10 mouse cellular contexts compared by ENCODE assay signal in the genomic region with DNA sequence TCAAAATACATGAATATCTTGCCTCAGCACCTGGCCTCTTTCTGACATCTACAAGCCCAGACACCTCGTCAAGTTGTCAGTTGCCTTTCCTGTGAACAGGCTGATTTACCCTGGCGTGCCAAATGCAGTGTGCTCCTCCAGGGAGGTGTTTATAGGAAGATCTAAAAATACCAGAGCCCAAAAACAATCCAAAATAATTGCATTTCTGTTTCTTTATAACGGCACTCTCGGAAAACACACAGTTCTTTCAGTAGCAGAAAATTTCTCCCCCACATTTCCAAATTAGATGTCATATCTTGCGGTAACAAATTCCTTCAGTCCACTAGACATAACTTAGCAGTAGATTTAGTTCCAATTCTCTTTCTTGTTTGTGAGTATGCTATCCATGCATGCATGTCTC.
DNase-seq lines count a peak whose midpoint lies in the region.
"Had no signal": no experiment of that assay in that cellular context is flagged by ENCODE, and none has a peak within 500 bp of the region (broad histone marks: within the 10 kb centered on the region; RNA-seq: fewer than 3 reads in every experiment).

No protein-coding gene starts in this region.

- DNase-seq in heart, postnatal 10 days = peak; percentile 29 to 30
- no peak for DNase-seq in heart, adult 8-10 months (ENCODE audit: low spot score)
- peak; percentile 28 for DNase-seq in right cerebral cortex, adult 18-20 months
- no peak for DNase-seq in right cerebral cortex, postnatal 14 days
- peak; percentile 51 for DNase-seq in forelimb bud, embryonic 11.5 days (ENCODE audit: low read depth, low spot score)
- peak; percentile 64 for DNase-seq in telencephalon, adult 2 months (ENCODE audit: low read depth, low spot score)
- no peak for DNase-seq in ovary, postnatal 10 days (ENCODE audit: low spot score)
- no peak for DNase-seq in cerebellum, adult 9-11 months
- DNase-seq: kidney, postnatal 10 days; lung, postnatal 14 days had no signal

- intact Hi-C loops in heart, postnatal 10 days (cut with DNase I) = loop anchor here (10.0 kb wide), 2 partner anchors 579 to 649 kb away; a partner anchor contains a TSS

Comparison
In these comparisons a context has a peak if more than half of its experiments do, and no peak if none do; other contexts are left out.
1. DNase-seq: peak in heart, postnatal 10 days (2 of 2), right cerebral cortex, adult 18-20 months (single experiment), forelimb bud, embryonic 11.5 days (single experiment) and telencephalon, adult 2 months (single experiment); none in heart, adult 8-10 months (single experiment), right cerebral cortex, postnatal 14 days (single experiment), ovary, postnatal 10 days (single experiment) and cerebellum, adult 9-11 months (single experiment).